Mouse (Mus musculus) forelimb bud, embryonic 11.5 days (tissue): ENCODE data around the gene Micu2.
"Not testable (repeated sequence)": the region's sequence is repeated elsewhere in the genome, so short reads cannot be mapped to it uniquely, and the experiment has no call there.

Source experiments
- DNase-seq: peaks from one replicate; pipeline ENCODE4 v3.0.0-alpha.2; 2012; ENCODE audit warnings: low read depth, low spot score

Gene Micu2

DNA sequence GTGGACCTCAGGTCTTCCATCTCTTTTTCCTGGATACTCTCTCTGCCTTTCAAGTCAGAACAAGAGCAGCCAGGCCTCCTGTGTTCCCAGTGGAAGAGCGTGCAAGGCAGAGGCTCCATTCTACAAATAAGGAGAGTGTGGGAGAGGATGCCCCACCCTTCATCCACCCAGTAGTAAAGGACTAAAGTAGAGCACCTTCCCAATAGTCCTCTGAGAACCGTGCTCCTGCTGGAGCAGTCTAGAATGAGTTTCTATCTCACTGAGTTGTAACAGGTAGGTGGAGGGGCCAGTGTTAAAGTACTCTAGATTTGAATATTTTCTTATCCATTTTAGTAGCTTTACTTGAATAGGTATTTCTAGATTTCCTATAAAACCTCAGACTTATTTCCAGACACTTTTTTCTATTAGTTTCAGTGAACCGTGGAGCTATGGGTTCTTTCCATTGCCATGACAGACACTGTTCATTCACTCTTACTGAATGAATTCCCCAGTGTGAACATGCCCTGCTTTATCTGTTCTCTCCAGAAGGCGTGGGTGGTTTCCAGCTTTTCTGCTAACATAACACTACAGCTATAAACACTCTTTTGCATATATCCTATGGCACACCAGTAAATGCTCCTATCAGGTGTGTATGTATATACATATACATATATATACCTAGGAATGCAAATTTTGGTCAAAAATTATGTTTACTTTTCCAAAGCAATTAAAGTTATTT lies 31.8 kb downstream of the Micu2 start:
- DNase-seq = no peak

GRCm38 (mm10) chr14:57961861-57962260 lies 37.2 kb downstream of the Micu2 start:
- DNase-seq = no peak

DNA sequence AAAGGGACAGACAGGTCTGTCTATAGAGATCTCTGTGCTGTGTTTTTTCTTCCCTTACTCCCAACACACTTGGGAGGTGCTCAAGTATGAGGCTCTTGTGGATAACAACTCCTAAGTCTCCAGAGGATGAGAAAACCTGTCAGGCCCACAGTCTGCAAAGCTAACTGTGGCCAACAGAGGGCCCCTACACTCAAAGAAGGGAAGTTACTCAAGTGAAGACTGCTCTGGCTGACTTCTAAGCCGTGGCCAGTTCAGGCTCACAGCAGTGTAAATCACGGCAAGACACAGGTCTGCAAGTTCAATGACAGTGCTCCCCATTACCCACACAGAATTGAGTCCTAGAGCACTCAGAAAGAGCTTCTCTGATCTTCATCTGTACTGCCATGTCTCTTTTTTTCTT lies 48.0 kb downstream of the Micu2 start:
- peak; percentile 29 for DNase-seq

GRCm38 (mm10) chr14:57945834-57946233 lies 53.2 kb downstream of the Micu2 start:
- no peak for DNase-seq

GRCm38 (mm10) chr14:57937297-57937696 lies 61.8 kb downstream of the Micu2 start:
- DNase-seq = no peak

DNA sequence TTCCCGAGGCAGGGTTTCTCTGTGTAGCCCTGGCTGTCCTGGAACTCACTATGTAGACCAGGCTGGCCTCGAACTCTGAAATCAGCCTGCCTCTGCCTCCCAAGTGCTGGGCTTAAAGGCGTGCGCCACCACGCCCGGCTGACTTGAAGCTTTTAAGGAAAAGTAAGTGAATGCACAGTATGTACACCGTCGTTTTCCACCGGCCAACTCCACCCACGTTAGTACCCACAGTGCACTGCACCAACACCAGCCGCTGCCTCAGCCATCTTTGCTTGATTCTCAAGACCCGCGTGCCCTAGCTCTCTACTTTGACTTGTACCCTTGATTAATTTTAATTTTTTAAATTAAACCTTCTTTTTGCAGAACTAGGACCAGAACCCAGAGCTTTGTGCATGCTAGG lies 64.4 kb downstream of the Micu2 start:
- DNase-seq = no peak

DNA sequence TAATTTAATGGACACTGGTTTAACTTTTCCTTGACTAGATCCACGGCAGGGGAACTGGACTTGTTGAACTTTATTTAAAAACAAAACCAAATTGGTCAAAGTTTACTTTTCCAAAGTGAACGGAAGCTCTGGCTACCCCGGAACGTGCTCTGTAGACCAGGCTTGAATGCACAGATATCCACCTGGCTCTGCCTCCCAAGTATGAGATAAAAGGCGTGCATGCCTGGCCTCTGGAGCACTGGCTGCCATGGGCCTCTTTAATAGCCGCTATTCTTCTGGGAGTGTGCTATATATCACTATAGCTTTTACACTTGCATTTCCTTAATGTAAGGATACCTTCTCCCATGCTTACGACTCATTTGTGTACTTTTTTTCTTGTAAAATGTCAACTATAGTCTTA lies 65.5 kb downstream of the Micu2 start:
- DNase-seq = no peak

DNA sequence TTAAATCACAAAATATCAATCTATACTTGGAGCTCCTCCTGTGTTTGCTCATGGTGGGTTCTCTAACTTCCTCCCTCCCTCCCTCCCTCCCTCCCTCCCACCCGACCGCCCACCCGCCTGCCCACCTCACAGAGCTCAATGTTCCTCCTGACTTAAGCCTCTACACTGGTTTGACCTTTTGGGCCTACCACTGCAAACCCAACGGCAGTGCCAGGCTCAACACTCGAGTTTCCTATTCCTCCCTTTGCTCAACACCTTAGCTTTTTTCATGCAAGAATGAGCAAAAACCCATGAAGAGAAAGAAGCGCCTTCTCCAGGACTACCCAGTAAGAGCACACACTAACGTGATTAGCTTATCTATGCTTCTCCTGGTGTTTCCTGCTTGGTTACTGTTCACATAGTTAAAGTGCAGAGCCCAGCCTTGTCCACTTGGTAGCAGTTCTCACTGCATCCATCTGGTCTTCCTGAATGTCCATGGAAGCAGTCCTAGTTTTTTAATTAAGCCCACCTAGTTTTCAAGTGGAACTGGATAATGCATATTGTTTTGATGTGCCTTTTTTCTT lies 66.1 kb downstream of the Micu2 start:
- no peak for DNase-seq

DNA sequence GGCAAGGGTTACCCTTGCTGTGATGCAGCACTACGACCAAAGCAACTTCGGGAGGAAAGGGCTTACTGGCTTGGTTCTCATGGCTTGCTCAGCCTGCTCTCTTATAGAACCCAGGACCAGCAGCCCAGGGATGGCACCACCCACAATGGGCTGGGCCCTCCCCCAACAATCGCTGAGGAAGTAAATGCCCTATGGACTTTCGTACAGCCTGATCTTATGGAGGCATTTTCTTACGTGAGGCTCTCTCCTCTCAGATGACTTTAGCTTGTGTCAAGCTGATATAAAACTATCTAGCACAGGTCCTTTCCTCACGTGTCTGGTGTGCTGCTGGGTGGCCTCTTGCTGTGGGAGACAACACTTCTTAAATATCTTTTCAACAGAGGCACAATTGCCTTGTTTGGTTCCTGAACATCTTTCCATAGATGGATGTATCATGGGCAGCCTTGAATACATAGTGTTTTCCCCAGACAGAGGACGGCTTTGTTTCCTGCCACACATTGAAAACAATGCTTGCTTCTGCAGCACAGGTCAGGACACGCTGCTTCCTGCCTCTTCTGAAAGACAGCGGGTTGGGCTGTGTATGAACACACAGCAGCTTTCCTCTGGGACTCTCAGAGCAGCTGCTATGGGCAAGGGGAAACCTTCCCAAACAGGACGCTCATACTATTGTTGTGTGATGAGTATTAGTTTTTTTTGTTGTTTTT lies 77.5 kb downstream of the Micu2 start:
- DNase-seq = peak; percentile 28

DNA sequence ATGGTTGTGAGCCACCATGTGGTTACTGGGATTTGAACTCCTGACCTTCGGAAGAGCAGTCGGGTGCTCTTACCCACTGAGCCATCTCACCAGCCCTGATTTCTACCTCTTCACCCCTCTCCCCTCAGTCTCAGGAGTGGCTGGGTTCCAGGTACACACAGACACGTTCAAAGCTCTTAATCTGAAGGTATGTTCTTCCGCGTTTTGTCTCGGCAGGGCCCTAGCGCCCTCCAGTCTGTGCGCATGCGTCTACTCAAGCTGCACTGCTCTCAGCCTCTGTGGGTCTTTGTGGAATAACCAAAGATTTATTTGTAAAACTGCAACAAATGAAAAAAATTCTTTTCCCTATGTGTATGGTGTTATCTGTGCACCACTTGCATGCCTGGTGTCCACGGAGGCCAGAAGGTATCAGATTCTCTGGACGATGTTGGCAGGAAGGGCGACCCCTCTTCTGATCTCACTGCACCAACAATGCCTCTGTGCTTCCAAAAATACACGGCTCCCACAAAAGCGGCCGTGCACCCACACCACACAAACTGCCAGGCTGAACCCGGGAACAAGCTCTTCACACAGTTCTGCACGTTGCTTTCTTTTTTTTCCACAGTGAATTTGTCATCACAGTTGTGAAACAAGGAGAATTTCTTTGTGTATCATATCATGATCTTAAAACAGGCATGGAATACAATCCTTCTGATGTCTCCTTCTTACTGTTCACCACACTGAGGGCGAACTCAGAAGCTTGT lies 78.3 kb downstream of the Micu2 start:
- DNase-seq = no peak

GRCm38 (mm10) chr14:57919148-57919875 lies 79.8 kb downstream of the Micu2 start:
- DNase-seq = no peak

DNA sequence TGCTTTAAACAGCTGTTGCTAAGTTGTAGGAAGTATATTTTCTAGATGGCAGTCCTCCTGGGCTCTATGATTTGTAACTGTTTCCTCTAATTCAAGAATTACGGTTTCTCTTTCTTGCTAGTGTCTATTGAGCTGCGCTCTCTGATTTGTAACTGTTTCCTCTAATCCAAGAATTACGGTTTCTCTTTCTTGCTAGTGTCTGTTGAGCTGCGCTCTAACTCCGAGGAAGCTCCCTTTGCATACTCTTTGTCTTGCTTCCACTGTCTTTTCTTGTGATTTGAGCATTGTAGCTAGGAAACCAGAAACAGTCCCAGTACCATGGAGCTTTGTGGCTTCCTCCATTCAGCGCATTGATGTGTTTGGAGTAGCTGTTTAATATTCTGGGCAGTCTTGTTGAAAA lies 83.7 kb downstream of the Micu2 start:
- no peak for DNase-seq

DNA sequence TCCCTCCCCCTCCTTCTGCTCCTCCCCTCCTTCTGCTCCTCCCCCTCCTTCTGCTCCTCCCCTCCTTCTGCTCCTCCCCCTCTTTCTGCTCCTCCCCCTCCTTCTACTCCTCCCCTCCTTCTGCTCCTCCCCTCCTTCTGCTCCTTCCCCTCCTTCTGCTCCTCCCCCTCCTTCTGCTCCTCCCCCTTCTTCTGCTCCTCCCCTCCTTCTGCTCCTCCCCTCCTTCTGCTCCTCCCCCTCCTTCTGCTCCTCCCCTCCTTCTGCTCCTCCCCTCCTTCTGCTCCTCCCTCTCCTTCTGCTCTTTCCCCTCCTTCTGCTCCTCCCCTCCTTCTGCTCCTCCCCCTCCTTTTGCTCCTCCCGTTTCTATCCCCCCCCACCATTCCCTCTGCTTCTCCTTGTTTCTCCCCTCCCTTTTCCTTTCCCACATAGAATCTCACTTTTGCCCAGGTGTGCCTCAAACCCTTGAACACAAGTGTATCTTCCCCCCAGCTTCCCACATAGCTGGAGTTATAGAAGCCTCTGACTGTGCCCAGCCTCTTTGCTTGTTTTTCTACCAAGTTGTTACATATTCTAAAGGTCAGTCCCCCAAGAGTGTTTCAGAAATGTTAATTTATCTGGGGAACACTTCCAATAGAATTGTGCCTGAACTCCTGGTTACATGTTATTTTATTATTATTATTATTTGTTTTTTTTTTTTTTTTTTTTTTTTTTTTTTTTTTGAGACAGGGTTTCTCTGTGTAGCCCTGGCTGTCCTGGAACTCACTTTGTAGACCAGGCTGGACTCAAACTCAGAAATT lies 86.7 kb downstream of the Micu2 start:
- not testable (repeated sequence) for DNase-seq

DNA sequence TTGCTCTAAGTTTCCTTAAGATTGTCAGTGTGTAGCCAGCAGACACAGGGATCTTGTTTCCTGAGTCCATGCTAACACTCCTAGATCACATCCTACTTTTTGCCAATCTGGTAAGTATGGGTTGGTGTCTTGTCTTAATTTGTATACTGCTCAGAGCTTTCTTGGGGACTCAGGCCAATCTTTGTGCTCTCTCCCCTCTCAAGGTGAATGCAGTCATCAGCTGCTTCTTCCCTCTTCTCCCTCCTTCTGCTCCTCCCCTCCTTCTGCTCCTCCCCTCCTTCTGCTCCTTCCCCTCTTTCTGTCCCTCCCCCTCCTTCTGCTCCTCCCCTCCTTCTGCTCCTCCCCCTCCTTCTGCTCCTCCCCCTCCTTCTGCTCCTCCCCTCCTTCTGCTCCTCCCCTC lies 87.3 kb downstream of the Micu2 start:
- DNase-seq = not testable (repeated sequence)

- DNase-seq = no peak
Measured at GRCm38 (mm10) chr14:57911316-57911715, 87.7 kb downstream of the Micu2 start.

DNA sequence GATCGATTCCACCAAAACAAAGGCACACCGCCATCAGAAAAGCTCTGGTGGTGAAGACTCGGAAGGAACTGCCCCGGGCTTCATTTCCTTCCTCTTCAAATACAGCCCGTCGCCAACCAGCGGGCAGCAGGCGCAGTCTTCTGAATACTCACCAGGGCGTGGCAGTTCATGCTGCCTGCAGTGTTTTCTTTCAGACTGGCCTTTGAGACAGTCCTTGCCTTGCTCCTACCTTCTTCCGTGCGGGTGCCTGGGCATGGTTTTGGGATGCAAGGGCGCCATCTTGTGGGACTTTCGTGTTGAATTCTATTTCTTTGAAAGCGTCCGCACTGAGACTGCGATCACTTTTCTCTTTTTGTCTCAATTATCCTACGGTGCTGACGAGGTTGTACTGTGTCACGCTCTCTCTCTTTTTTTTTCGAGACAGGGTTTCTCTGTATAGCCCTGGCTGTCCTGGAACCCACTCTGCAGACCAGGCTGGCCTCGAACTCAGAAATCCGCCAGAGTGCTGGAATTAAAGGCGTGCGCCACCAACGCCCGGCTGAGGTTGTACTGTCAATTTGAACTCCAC lies 88.5 kb downstream of the Micu2 start:
- DNase-seq = peak; percentile 82

DNA sequence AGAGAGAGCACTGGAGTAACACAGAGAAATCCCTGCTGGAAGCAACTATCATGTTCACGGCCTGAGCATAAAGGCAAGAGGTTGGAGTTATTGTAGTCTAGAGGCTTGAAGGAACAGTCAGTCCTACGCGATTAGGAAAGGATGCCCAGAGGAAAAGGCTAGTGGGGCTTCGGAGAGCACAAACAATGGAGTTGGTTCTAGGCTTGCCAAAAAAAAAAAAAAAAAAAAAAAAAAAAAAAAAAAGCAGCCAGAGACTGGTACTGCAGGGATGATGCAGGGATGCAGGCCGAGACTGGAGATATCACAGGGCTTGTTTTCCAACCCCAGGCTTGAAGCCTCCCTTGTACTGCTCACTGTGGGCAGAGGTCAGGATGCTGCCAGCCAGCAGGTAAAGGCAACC lies 89.8 kb downstream of the Micu2 start:
- no peak for DNase-seq

DNA sequence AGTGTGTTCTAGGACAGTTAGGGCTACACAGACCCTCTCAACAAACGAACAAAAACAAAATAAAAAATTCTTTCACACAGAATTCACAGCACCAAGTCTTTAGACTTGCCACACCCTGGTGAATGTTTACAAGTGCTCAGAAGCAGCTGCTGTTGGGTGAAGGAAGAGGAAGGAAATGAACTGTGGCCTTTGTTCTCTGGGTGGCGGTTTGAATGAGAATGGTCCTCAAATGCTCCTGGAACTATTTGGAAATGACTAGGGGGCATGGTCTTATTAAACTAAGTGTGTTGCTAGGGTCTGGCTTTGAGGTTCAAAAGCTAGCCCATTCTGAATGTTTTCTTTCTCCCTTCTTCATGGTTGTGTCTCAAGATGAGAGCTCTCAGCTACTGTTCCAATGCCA lies 90.6 kb downstream of the Micu2 start:
- no peak for DNase-seq

DNA sequence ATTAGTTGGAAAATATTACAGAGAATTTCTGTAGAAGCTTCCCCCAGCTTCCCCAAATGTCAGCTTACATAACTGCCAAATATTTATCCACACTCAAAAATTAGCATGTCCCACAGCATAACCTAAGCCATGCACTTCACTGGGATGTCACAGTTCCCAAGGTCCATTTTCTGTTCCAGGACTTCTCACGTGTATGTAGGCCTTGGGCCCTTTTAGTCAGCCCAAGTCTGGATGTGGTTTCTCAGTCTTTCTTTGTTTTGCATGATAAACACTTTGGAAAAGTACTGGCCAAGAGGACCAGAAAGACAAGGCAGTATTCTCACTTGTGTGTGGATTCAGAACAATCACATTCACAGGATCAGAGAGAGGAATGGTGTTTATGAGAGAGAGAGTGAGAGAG lies 97.1 kb downstream of the Micu2 start:
- no peak for DNase-seq

DNA sequence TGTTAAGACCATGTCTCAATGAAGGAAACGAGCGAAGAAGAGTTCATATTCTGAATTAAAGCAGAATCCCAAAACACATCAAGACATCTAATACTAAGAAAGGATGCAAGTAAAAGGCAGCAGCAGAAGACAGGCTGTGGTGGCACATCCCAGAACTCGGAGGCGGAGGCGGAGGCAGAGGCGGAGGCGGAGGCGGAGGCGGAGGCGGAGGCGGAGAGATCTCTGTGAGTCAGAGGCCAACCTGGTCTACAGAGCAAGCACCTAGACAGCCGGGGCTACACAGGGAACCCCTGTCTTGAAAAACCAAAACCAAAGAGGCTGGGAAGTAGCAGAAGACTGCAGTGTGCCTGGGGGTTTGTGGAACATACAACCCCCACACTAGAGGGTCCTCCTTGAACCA lies 102.2 kb downstream of the Micu2 start:
- DNase-seq = no peak
